Mouse (Mus musculus) cerebellum, postnatal 10 days (tissue): Measurements from ENCODE around the gene Ppp2r5e.
"Not testable (repeated sequence)": the region's sequence is repeated elsewhere in the genome, so short reads cannot be mapped to it uniquely, and the experiment has no call there.

Experiments used
- DNase-seq, 2 experiments: peaks; one replicate each; pipeline ENCODE4 v3.0.0; 2021; ENCODE audit warnings: mixed read lengths in 2 of 2

Ppp2r5e gene

GRCm38 (mm10) chr12:75482781-75483180, 113.3 kb downstream of the Ppp2r5e start:
- no peak for DNase-seq

DNA sequence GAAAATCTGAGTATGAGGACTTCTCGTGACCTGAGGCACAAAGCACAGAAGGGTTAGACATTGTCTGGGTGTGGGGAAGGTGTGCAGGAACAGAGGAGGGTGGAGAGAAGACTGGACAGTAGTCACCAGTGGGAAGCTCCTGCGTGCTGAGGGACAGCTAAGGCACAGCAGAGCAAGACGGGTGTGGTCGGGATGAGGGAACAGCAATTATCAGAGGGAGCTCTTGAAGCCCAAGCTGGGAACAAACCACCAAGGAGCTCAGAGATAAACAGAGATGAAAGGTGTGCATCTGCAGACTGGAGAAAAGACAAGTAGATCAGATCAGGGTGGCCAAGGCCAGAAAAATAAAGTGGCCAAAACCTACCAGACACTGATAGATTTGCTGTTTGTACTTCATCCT, 114.0 kb downstream of the Ppp2r5e start:
- no peak for DNase-seq

DNA sequence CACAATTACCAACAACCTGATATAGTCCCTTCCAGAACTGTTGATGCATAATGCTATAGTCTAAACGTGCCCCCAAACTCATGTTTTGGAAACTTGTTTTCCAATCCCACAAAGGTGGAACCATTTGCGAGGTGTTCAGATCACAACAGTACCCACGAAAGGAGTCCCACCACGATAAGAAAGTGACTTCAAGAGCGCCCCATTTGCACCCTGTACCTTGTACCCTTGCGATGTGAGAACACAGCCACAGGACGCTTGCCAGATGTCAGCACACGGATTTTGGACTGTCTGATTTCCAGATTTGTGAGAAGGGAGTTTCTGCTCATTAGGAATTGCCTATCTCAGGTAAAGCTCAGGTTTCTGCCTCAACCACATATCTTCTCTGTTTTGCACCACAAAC, 116.0 kb downstream of the Ppp2r5e start:
- DNase-seq = no peak

GRCm38 (mm10) chr12:75479375-75479898, 116.6 kb downstream of the Ppp2r5e start:
- DNase-seq = no peak

DNA sequence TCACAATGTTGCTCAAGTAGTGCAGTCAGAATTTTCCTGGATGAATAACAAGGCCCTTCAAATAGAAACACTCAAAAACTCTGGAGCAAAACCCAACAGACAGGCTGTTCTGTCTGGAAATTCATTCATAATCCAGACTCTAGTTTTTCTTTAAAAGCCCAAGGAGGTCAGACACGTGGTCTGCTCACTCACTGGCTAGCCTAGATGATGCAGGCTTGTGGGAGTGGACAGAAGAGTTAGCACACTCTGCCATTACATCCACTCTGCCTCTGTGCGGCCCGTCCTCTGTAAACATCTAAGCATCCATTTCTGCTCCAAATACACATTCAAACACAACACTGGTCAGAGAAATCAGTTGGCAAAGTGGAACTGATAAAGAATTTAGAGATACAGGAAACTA, 117.4 kb downstream of the Ppp2r5e start:
- no peak for DNase-seq

- peak in 1 of 2 experiments; percentile 16 for DNase-seq
Observed at GRCm38 (mm10) chr12:75478117-75478516, 117.9 kb downstream of the Ppp2r5e start.

DNA sequence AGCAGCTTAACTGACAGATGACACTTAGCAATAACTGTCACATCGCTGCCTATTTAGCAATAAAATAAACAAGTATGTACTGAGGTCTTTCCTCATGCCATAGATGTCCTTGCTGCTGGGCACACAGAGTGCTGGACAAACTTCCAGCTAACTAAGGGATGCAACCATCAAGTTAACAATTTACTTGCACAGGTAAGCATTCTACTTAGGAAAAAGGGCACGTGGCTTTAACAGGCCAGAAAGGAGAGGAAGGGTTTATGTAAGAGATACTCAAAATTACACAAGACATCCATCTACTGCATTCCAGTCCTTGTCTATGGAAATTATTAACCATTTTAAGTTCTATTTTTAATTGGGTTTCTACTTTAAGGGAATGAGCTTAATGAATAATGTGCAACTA, 123.0 kb downstream of the Ppp2r5e start:
- no peak for DNase-seq

DNA sequence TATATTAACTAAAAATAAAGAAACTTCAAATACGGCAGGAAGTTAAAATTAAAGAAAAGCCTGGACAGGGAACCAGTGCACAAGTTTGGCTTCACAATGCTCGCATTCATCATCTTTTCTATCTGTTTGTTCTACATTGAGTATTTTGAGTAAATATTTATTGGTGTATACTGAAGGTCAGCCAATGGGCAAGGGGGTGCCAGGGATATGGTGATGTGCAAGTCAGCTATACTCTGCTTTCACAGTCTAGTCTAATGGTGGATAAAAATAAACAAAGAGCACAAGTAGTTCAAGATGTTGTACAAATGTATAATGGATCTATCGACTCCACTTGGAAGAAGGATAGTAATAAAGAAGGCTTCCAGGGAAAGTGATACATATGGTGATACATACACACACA, 123.9 kb downstream of the Ppp2r5e start:
- no peak for DNase-seq

GRCm38 (mm10) chr12:75467814-75468213, 128.2 kb downstream of the Ppp2r5e start:
- DNase-seq = no peak

DNA sequence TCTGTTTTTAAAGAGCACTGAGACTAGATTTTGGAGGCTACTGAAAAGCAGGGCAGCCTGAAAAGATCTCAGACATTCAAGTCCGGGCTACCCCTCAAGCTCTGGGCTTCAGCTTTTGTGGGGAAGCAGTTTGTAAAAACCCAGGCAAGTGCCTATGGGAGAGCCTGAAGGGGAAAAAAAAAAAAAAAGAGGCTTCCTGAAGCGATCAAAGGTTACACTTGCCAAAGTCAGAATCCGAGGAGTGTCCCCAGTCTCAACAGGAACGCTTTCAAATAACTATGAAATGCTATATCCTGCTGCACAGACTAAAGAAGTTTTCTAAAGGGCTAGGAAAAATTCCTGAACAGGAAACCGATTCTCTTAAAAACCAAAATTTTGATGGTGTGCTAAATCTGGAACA, 128.9 kb downstream of the Ppp2r5e start:
- no peak for DNase-seq

GRCm38 (mm10) chr12:75466206-75466605, 129.8 kb downstream of the Ppp2r5e start:
- no peak for DNase-seq

DNA sequence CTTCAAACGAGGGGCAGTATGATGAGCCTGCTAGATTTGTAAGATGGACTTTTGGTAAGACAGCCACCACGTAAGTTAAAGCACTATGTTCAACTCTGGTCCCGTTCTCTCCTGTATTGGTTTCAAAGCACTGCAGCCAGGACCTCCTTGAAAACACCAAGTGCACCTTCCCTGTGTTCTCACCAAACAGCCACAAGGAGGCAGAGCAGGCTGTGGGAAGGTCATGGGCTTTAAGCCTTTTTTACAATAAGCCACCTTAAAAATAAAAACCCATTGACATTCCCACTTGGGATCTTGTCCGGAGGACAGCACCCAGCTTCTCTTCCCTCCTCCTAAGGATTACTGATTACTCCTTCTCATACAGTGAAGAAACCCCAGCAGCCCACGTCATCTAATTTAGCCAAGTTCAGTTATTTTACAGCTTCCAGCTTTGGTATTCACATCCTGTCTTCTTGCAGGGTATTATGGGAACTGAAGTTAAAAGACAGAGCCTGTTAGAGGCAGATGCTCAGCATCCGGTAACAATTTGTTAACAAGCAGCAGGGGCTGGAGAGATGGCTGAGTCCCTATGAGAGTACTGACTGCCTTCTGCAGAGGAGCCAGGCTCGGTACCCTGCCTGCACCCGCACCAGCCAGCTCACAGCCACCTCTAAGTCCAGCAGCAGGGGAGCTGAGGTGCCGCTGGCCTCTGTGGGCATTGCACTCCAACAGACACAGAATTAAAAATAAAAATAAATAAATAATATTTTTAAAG, 131.9 kb downstream of the Ppp2r5e start:
- peak; percentile 65 to 67 for DNase-seq

DNA sequence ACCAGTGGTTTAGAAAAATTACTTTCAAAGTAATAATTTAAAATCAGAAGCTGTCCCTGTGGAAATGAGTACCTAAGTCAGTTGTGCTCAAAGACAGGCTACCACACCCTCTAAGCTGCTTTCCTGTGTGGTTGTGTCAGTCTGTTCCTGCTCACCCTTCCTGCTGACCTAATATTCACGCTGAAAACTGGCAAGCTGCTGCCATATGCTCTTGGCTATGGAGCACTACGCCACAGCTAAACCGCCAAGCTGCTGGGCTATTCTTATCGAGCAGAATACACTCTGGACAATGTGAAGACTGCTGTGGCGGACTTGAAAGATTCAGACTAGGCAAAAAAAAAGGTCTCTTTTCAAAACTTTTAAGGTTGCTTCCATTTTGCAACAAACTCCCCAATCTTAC, 135.5 kb downstream of the Ppp2r5e start:
- DNase-seq = peak; percentile 35 to 41

GRCm38 (mm10) chr12:75459656-75460055, 136.4 kb downstream of the Ppp2r5e start:
- no peak for DNase-seq

- DNase-seq = no peak
Observed at GRCm38 (mm10) chr12:75453441-75453840, 142.6 kb downstream of the Ppp2r5e start.

GRCm38 (mm10) chr12:75453027-75453426, 143.0 kb downstream of the Ppp2r5e start:
- DNase-seq = peak; percentile 23 to 34

- no peak for DNase-seq
Observed at GRCm38 (mm10) chr12:75450592-75450991, 145.5 kb downstream of the Ppp2r5e start.

GRCm38 (mm10) chr12:75450011-75450410, 146.0 kb downstream of the Ppp2r5e start:
- DNase-seq = no peak

DNA sequence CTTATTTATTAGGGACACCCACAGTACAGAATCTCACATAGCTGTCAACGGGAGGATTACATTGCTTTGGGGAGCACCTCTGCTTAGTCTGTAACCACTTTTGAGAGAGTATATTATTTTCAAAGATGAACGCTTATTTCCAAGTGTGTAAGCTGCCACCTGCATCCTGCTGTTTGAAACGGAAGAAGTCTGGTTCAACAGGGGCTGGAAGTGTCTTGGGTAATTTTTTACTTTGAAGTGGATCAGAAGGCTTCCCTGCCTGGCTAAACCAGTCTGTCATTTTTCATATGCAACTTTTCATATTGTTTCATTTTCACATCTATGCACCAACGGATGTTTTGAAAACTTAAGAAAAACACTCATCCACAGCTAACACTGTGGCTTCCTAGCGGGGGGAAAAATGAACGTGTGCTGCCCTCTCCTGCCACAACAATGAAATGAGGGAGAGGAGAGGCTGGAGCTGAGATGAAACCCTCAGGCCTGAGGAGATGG, 146.5 kb downstream of the Ppp2r5e start:
- DNase-seq = peak; percentile 15 to 21

- DNase-seq = peak; percentile 43 to 53
Observed at GRCm38 (mm10) chr12:75448921-75449320, 147.1 kb downstream of the Ppp2r5e start.

DNA sequence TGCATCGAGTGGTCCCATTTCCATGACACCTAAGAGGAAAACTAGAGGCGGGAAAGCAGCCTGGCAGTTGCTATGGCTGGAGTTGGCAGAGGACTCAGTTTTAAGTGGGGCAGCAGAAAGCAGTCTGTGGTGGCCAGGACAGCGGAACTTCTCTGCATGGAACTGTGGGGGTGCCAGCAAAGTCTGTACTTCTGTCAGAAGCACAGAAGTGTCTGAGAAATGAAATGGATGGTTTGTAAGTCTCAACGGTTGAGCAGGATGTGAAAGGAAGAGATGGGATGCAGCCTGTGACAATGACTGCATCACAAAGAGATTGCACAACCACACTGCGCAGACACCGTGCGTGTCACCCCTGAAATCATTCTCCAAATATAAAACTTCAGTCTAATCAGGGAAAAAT, 149.8 kb downstream of the Ppp2r5e start:
- DNase-seq = peak in 1 of 2 experiments; percentile 20

- not testable (repeated sequence) for DNase-seq
Observed at GRCm38 (mm10) chr12:75432400-75432799, 163.6 kb downstream of the Ppp2r5e start.

DNA sequence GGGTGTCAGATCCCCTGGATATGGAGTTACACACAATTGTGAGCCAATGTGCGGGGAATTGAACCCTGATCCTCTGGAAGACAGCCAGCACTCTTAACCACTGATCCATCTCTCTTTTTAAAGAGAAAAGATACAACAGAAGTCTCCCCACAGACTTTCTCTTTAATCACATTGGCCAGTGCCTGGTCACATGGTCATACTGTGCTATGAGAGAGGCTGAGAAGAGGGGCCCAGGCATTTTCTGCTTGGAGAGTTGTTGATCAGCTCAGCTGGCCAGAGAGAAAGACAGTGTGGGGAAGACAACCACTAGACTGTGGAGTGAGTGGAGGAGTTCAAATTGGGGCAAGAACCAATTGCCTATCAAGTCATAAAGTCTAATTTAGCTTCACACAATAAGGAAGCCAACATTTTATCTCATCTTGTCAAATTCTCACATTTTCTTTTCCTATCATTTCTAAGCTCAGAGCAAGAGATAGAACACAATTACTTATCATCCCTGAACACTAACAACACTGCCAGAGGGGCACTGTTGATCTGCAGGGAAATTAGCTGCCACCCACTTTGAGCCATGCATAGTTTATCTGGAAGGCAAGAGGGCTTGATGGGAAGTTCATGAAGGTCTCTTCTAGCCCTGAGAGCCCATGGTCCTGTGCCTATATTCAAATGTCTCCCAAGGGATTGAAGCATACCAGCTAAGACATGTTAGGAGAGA, 166.2 kb downstream of the Ppp2r5e start:
- DNase-seq = no peak

GRCm38 (mm10) chr12:75428719-75429118, 167.3 kb downstream of the Ppp2r5e start:
- DNase-seq = no peak
